Mouse (Mus musculus) WW6 (cell line): ENCODE measurements around the gene Bco2.
A peak's percentile ranks its signal among the peaks of the same experiment; 100 is the strongest.

Source experiments
- DNase-seq: peaks from one replicate; pipeline ENCODE4 v3.0.0-alpha.2; 2013; ENCODE audit warnings: low read depth, low spot score

The Bco2 gene

GRCm38 (mm10) chr9:50555094-50555446, at the start of gene Bco2:
Gene Bco2 (minus strand): TSS chr9:50555181.
- DNase-seq = no peak

GRCm38 (mm10) chr9:50604338-50604737, 49.4 kb upstream of the Bco2 start:
- DNase-seq = no peak

- no peak for DNase-seq
Observed at GRCm38 (mm10) chr9:50603998-50604324, 49.0 kb upstream of the Bco2 start.

GRCm38 (mm10) chr9:50603189-50603997, 48.4 kb upstream of the Bco2 start, which contains the start of the genes Sdhd and Timm8b:
Gene Sdhd (minus strand): TSS chr9:50603812.
Gene Timm8b (plus strand): TSS chr9:50603910.
- peak; percentile 91 for DNase-seq

GRCm38 (mm10) chr9:50602055-50602845, 47.3 kb upstream of the Bco2 start:
- no peak for DNase-seq

- DNase-seq = no peak
Observed at GRCm38 (mm10) chr9:50601536-50601935, 46.6 kb upstream of the Bco2 start.

GRCm38 (mm10) chr9:50596973-50597372, 42.0 kb upstream of the Bco2 start:
- DNase-seq = no peak

- DNase-seq = no peak
Observed at GRCm38 (mm10) chr9:50594794-50595417, 39.9 kb upstream of the Bco2 start.

GRCm38 (mm10) chr9:50593544-50593943, 38.6 kb upstream of the Bco2 start:
- no peak for DNase-seq

- DNase-seq = no peak
Observed at GRCm38 (mm10) chr9:50592955-50593354, 38.0 kb upstream of the Bco2 start.

GRCm38 (mm10) chr9:50590856-50591518, 36.0 kb upstream of the Bco2 start:
- DNase-seq = no peak

GRCm38 (mm10) chr9:50586955-50587354, 32.0 kb upstream of the Bco2 start:
- DNase-seq = no peak

GRCm38 (mm10) chr9:50585145-50585818, 30.3 kb upstream of the Bco2 start:
- no peak for DNase-seq

- DNase-seq = no peak
Observed at GRCm38 (mm10) chr9:50580370-50580769, 25.4 kb upstream of the Bco2 start.

- DNase-seq = no peak
Observed at GRCm38 (mm10) chr9:50569599-50570525, 14.9 kb upstream of the Bco2 start.

- no peak for DNase-seq
Observed at GRCm38 (mm10) chr9:50567881-50568280, 12.9 kb upstream of the Bco2 start.

GRCm38 (mm10) chr9:50567372-50567771, 12.4 kb upstream of the Bco2 start:
- DNase-seq = no peak

- DNase-seq = no peak
Observed at GRCm38 (mm10) chr9:50565940-50566339, 11.0 kb upstream of the Bco2 start.

- DNase-seq = no peak
Observed at GRCm38 (mm10) chr9:50565173-50565572, 10.2 kb upstream of the Bco2 start.

GRCm38 (mm10) chr9:50561918-50562360, 7.0 kb upstream of the Bco2 start:
- no peak for DNase-seq
